Mouse (Mus musculus) hindbrain, embryonic 14.5 days (tissue): ENCODE measurements around the gene Fzd10. TPM values are rescaled to one million over a fixed set of nuclear protein-coding genes. Genes with fewer than 3 reads are reported as not detected.

Source experiments
- ATAC-seq: fragments of 200-750 bp; cut with Nextera tagmentation; 2 replicates; pipeline ENCODE4 v1.8.0; 2017; ENCODE audit warnings: moderate number of reproducible peaks, mild to moderate bottlenecking, moderate TSS enrichment, moderate library complexity; ENCODE audit not compliant: low FRiP score
- DNase-seq: peaks from one replicate; pipeline ENCODE4 v3.0.0-alpha.2; 2015; ENCODE audit warnings: low spot score
- H3K27ac ChIP-seq: fragments of 300-500 bp; sonication (generic); 2 replicates; pipeline ENCODE4 v1.5.1; 2014; ENCODE audit warnings: mild to moderate bottlenecking, moderate library complexity
- H3K27me3 ChIP-seq: fragments of 300-500 bp; sonication (generic); 2 replicates; pipeline ENCODE4 v1.6.1; 2014; ENCODE audit warnings: mild to moderate bottlenecking, low read length, mixed read lengths; ENCODE audit not compliant: control insufficient read depth, insufficient read depth
- H3K36me3 ChIP-seq: fragments of 300-500 bp; sonication (generic); replicated peaks from 2 replicates; pipeline ENCODE4 v1.6.1; 2014; ENCODE audit not compliant: control insufficient read depth, insufficient read depth
- H3K4me1 ChIP-seq: fragments of 300-500 bp; sonication (generic); replicated peaks from 2 replicates; pipeline ENCODE4 v1.6.1; 2014; ENCODE audit warnings: antibody characterized with exemption, low read length, mixed read lengths; ENCODE audit not compliant: control insufficient read depth, insufficient read depth
- H3K4me2 ChIP-seq: fragments of 300-500 bp; sonication (generic); replicated peaks from 2 replicates; pipeline ENCODE4 v1.6.1; 2014; ENCODE audit warnings: mild to moderate bottlenecking, moderate library complexity
- H3K4me3 ChIP-seq: fragments of 300-500 bp; sonication (generic); replicated peaks from 2 replicates; pipeline ENCODE4 v1.5.1; 2014; ENCODE audit warnings: mild to moderate bottlenecking, low read length
- H3K9ac ChIP-seq: fragments of 300-500 bp; sonication (generic); 2 replicates; pipeline ENCODE4 v1.6.1; 2014
- H3K9me3 ChIP-seq: fragments of 300-500 bp; sonication (generic); 2 replicates; pipeline ENCODE4 v1.6.1; 2016; ENCODE audit warnings: low read length; ENCODE audit not compliant: control insufficient read depth
- WGBS: fragments of 180-500 bp; shearing (Covaris S2); extraction: QIAGEN DNeasy Blood & Tissue Kit; methylation state at CpG from one replicate; pipeline ENCODE4 v1.1.7; 2014; 5-methylcytosine and 5-hydroxymethylcytosine counted together
- polyA plus RNA-seq: library from polyadenylated mRNA; unstranded; fragments of >200 nt; fragmentation: Nextera tagmentation; extraction: Ambion mirVana; gene quantifications from 2 replicates; pipeline ENCODE4 v1.2.1, GENCODE M21; 2014

The Fzd10 gene
- polyA plus RNA-seq, 1 experiment from 2014 or later: 5.3 TPM

DNA sequence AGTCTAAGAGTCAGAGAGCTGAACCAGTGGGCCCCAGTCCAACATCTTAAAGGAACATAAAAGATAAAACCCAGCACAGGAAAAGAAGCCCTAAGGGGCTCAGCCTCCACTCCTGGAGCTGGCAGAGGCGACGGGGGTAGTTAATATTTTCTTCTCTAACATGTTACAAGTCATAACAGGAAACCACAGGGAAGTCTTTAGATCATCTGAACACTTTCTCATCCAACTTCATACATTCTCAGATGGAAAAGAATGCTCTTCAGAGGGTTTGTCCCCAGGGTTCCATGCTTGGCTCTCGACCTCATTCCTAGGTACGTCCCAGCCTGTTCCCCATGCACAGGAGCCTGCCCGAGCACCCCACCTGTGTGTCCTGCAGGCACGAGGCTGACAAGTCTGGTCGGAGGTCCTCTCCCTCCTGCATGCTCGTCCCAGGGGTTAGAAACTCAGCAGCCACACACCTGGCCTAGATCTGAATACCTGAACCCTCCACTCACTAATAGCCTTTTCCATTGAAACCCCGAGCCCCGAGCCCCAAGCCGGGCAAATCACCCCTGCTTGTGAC lies 48.8 kb downstream of the Fzd10 start:
- ATAC-seq (no peak), DNase-seq (no peak)
- Histone ChIP-seq H3K9ac (no peak overlapping the region), H3K4me1 (no peaks in the 10 kb centered on the region), H3K9me3 (no peaks in the 10 kb centered on the region), H3K27me3 (no peaks in the 10 kb centered on the region), H3K4me3 (no peak overlapping the region), H3K27ac (no peak overlapping the region), H3K36me3 (no peaks in the 10 kb centered on the region), H3K4me2 (no peak overlapping the region)
- 86% methylated on average over 11 of the region's 11 CpGs for WGBS

Other genes starting within 250 kb of the Fzd10 start
- gene Tmem132d, start 167.8 kb upstream of the Fzd10 start, polyA plus RNA-seq: 4.5 and 5.7 TPM in 2 replicates
- 0.12 and 0.19 TPM in 2 replicates for gene Piwil1, start 101.7 kb downstream of the Fzd10 start, polyA plus RNA-seq